Mouse (Mus musculus): ENCODE results near the gene Ms4a3. TPM values are rescaled to one million over a fixed set of nuclear protein-coding genes. Genes with fewer than 3 reads are reported as not detected.

Gene Ms4a3
- total RNA-seq, 2 experiments from 2014 or later: not detected

GRCm38 (mm10) chr19:11602026-11602425, 38.6 kb downstream of the Ms4a3 start:
- peak; percentile 47 to 58 for DNase-seq (ENCODE audit: low spot score in 2 of 2)
- intact Hi-C loops (cut with DNase I): loop anchor here (5.0 kb wide), 1 partner anchor 250 kb away; no protein-coding TSS in a partner anchor

- intact Hi-C loops (cut with DNase I): loop anchor here (5.0 kb wide), 1 partner anchor 249 kb away; no protein-coding TSS in a partner anchor
- no peak for DNase-seq (ENCODE audit: low spot score in 2 of 2)
These were observed 39.3 kb downstream of the Ms4a3 start for GRCm38 (mm10) chr19:11601349-11601748.

GRCm38 (mm10) chr19:11589891-11590449, 50.7 kb downstream of the Ms4a3 start:
- intact Hi-C loops (cut with DNase I): no loop called here
- DNase-seq (ENCODE audit: low spot score in 2 of 2): no peak

- DNase-seq (ENCODE audit: low spot score in 2 of 2): no peak
- intact Hi-C loops (cut with DNase I): no loop called here
These were observed 51.4 kb downstream of the Ms4a3 start for GRCm38 (mm10) chr19:11589205-11589604.

Other genes with a start within 250 kb of the Ms4a3 start
- gene Ms4a4c, start 236.1 kb downstream of the Ms4a3 start, total RNA-seq (2021): not detected
- not detected for gene Ms4a4b, start 197.3 kb downstream of the Ms4a3 start, total RNA-seq (2021)
- 1 to 10 TPM; 1.8 to 2.2 TPM for gene Ms4a6c, start 171.5 kb downstream of the Ms4a3 start, total RNA-seq (2021)
- under 1 TPM; 0.31 to 0.53 TPM for gene Gm8369, start 154.9 kb downstream of the Ms4a3 start, total RNA-seq (2021)
- 1 to 10 TPM; 1.2 to 4.3 TPM for gene Ms4a6b, start 124.3 kb downstream of the Ms4a3 start, total RNA-seq (2021)
- not detected for gene Ms4a4d, start 104.0 kb downstream of the Ms4a3 start, total RNA-seq (2021)
- under 1 TPM; 0.87 to 0.99 TPM for gene Ms4a6d, start 36.0 kb downstream of the Ms4a3 start, total RNA-seq (2021)
- gene Ms4a2, start 17.1 kb downstream of the Ms4a3 start, total RNA-seq (2021): not detected
- gene Oosp2, start 19.7 kb upstream of the Ms4a3 start, total RNA-seq (2021): not detected
- gene Oosp1, start 50.3 kb upstream of the Ms4a3 start, total RNA-seq (2021): not detected
- gene Oosp3, start 56.2 kb upstream of the Ms4a3 start, total RNA-seq (2021): not detected
- not detected for gene Gif, start 106.7 kb upstream of the Ms4a3 start, total RNA-seq (2021)
- 10 to 100 TPM; 40.1 to 43.7 TPM for gene Mrpl16, start 129.5 kb upstream of the Ms4a3 start, total RNA-seq (2021)
- gene Stx3, start 178.6 kb upstream of the Ms4a3 start, total RNA-seq (2021): 10 to 100 TPM; 18.0 to 20.0 TPM
- gene Olfr1417, start 198.4 kb upstream of the Ms4a3 start, total RNA-seq (2021): not detected
- not detected for gene Olfr1418, start 220.2 kb upstream of the Ms4a3 start, total RNA-seq (2021)
- gene Olfr1419, start 234.3 kb upstream of the Ms4a3 start, total RNA-seq (2021): not detected
- not detected for gene Olfr1420, start 245.7 kb upstream of the Ms4a3 start, total RNA-seq (2021)